Mouse (Mus musculus): ENCODE data around the gene Gchfr. TPM values are rescaled to one million over a fixed set of nuclear protein-coding genes. Genes with fewer than 3 reads are reported as not detected.

Gchfr gene
- total RNA-seq, 2 experiments from 2014 or later, result not detected

DNA sequence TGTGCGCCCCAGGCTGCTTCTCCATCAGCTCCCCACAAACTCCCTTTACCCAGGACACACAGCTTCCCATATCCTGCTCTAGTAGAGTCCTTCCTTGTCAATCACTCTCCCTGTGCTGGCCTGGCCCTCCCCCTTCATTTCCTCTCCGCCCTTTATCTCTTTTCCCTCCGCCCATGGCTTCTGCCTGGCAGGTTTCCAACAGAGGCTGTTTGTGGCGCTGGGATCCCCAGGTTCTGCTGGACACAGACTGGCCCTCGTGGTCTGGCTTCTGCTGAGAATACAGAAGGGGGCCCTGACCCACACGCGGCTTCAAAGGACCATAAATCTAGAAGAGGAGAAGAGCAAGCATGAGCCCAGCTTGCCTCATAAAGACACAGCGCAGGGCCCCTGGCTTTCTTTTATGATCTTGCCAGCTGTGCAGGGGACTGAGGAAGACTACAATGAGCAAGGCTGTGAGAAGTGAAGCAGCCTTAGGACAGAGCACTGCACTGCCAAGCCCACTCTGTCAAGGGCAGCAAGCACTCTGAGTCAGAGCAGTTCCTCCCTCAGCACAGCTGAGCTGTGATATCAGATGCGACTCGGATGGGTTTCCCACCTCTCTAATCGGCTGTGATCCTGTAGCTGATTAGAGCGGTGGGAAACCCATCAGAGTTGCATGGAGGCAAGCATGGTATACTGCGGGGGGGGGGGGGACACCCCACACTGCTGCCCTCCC is 5.4 kb downstream of the Gchfr start:
- intact Hi-C loops (cut with DNase I), result no loop called here
- peak; percentile 70 for DNase-seq

- intact Hi-C loops (cut with DNase I), result no loop called here
- peak; percentile 62 for DNase-seq
Measured at GRCm38 (mm10) chr2:119173991-119174651, 6.5 kb downstream of the Gchfr start, which contains the start of gene Gm14137. Gene Gm14137, plus strand, starts transcription at chr2:119174509.

- intact Hi-C loops (cut with DNase I), result no loop called here
- no peak for DNase-seq
Measured at GRCm38 (mm10) chr2:119174866-119175265, 7.3 kb downstream of the Gchfr start.

DNA sequence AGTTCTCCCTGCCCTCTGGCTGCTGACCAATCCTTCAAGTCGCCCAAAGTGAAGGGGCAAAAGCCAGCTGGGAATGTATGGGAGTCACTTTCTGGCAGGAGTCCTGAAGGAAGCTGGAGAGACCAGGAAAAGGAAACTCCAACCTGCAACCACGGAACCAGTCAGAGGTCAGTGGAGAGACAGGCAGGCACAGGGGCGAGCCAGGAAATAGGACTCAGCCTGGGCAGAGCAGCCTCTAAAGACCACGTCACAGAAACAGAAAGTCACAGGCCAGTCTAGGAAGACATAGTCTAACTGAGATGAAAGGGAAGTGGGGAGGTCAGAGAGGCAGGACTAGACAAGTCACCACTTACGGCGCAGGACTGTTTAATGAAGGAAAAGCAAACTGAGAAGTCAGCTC is 8.0 kb downstream of the Gchfr start:
- intact Hi-C loops (cut with DNase I), result no loop called here
- DNase-seq, result no peak

DNA sequence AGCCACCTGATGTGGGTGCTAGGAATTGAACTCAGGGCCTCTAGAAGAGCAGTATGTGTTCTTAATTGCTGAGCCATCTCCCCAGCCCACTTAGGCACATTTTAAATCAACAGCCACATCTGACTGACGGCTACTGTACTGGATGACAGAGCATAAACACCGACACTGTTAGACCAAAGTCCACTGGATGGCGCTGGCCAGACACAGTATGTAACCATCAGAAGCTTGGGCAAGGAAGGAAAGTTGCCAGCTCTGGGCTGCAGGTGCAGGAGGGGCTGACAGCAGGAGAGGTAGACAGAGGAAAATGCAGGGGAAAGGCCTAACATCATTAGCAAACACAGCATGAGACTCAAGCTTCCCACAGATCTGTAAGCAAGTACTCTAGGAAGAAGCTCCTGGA is 9.2 kb downstream of the Gchfr start:
- DNase-seq, result no peak
- intact Hi-C loops (cut with DNase I), result no loop called here

DNA sequence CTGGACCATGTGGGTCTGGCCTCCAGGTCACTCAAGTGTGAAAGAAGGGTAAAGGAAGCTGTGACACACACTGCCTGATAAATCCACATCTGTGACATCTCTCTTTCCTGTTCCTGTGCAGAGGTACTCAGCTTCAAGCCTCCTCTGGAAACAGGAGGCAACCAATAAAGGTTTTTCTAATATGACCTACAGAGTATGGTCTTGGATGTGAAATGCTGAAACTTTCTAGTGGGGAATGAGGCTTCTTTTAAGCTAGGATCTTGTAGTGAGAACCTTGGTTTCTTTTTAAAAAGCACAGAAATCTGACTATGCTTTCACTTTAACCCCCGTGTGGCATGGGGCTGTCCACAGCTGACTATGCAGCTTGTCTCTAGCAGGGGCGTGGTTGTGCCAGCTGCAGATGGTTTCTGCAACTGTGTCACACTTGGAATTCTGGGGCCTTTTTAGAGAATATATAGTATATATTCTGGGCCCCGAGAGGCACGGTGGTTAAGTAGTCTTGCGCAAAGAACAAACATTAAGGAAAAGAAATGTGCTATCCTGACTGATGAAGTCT is 9.9 kb downstream of the Gchfr start:
- no peak for DNase-seq
- intact Hi-C loops (cut with DNase I), result no loop called here

GRCm38 (mm10) chr2:119182914-119183313 is 15.3 kb downstream of the Gchfr start:
- no peak for DNase-seq
- intact Hi-C loops (cut with DNase I), result no loop called here

DNA sequence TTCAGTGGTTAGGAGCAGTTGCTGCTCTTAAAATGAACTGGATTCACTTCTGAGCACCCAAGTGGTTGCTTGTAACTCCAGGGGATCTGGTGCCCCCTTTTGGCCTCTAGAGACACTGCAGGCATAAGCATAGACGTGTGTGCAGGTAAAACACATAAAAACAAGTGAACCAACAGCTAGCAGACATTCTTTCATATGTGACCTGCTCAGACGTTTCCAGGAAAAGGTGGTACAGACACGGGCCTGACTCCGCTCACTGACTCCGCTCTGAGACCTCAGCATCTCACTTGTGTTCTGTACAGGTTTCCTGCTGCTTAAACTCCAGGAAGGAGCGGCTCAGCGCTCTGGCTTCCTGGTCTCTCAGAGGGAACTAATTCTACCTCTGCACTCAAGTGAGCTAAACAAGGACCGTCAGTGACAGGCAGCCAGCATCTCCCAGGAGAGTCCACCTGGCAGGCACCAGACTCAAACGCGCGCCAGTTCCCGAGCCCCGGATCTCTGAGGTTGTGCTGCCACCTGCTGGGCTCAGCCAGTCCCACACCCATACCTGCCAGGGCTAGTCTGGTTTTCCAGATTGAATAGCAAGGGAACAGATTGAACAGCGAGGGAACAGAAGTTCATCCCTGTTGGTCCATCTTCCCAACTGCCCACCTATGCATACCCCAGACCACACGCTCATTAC is 21.6 kb downstream of the Gchfr start:
- peak; percentile 92 for DNase-seq
- intact Hi-C loops (cut with DNase I), result no loop called here

GRCm38 (mm10) chr2:119190969-119191368 is 23.4 kb downstream of the Gchfr start:
- no peak for DNase-seq
- intact Hi-C loops (cut with DNase I), result no loop called here

- no peak for DNase-seq
- intact Hi-C loops (cut with DNase I), result no loop called here
Measured at GRCm38 (mm10) chr2:119194140-119194539, 26.6 kb downstream of the Gchfr start.

GRCm38 (mm10) chr2:119196316-119197108 is 28.9 kb downstream of the Gchfr start:
- intact Hi-C loops (cut with DNase I), result no loop called here
- no peak for DNase-seq

DNA sequence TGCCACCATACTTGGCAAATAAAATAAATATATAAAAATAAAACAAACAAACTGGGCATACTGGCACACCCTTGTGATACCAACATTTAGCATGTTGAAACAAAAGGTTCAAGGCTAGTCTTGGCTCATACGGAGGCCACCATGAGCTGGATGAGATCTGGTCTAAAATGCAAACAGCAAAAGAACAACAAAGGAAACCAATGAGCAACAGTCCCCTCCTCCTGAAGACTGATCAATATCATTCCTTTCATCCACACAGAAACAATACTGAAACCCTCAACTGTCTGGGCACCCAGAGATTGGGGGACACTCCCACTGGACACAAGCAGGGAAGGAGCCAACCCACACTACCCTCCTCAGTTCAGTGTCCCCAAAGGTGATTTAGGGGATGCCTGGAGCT is 29.9 kb downstream of the Gchfr start:
- intact Hi-C loops (cut with DNase I), result no loop called here
- DNase-seq, result no peak

- intact Hi-C loops (cut with DNase I), result no loop called here
Measured at GRCm38 (mm10) chr2:119198049-119198448, 30.5 kb downstream of the Gchfr start.

DNA sequence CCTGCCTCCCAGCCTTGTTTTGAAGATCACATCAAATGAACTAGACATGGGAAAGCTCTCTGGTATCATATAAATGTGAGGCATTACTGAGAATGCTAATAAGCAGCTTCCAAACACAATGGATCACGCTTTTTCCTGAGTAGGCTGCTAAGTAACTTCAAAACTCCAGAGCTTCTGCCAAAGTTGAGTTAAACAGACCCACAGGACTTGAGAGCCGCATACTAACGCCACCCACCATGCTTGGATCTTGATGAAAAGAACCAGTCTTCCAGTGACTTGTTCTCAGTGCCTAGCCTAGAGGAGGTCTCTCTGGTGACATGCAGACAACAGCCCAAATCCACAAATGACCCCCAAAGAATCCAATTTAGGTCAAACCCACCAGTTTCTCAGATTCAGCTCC is 31.4 kb downstream of the Gchfr start:
- intact Hi-C loops (cut with DNase I), result no loop called here
- no peak for DNase-seq

More at GRCm38 (mm10) chr2:119198049-119198448, 30.5 kb downstream of the Gchfr start:
- no peak for DNase-seq

- DNase-seq, result peak; percentile 21
- intact Hi-C loops (cut with DNase I), result no loop called here
Measured at GRCm38 (mm10) chr2:119202914-119203453, 35.4 kb downstream of the Gchfr start.

DNA sequence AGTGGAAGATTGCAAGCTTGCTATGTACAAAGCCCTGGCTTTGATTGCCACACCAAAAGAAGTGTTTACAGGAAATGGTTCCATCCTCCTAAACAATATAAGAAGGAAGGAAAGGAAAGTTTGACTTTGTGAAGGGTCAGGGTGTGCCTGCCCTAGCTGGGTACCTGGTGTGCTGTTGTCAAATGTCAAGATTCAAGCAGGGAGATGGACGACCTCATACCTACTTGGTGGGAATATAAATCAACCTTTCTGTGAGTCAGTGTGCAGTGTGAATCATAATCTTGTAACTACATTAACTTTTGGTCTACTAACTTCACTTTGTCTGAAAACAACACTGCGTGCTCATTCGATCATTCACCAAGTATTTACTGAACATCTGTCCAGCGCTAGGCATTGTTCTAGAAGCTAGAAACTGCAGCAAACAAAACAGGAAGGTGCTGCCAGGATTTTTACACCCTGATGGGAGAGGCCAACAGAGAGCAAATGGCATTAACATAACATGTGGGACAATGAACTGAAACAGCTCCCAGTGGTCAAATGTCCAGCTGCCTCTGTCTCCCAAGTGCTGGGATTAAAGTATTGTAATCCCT is 36.4 kb downstream of the Gchfr start:
- DNase-seq, result no peak
- intact Hi-C loops (cut with DNase I), result no loop called here

GRCm38 (mm10) chr2:119207961-119208343 is 40.4 kb downstream of the Gchfr start:
- intact Hi-C loops (cut with DNase I), result no loop called here
- DNase-seq, result no peak

GRCm38 (mm10) chr2:119208344-119209175 is 41.0 kb downstream of the Gchfr start, which contains the start of the genes Zfyve19 and Dnajc17:
Gene Zfyve19, plus strand, starts transcription at chr2:119208617.
Gene Dnajc17, minus strand, starts transcription at chr2:119208795.
- DNase-seq, result peak; percentile 96
- intact Hi-C loops (cut with DNase I), result no loop called here

GRCm38 (mm10) chr2:119209176-119209507 is 41.6 kb downstream of the Gchfr start:
- intact Hi-C loops (cut with DNase I), result no loop called here
- DNase-seq, result no peak
